11 mouse cellular contexts compared by ENCODE assay signal in genomic region chr5:67097106-67098050, GRCm38 (mm10). TPM values are rescaled to one million over a fixed set of nuclear protein-coding genes. Genes with fewer than 3 reads are reported as not detected.
DNase-seq lines count a peak whose midpoint lies in the region; ATAC-seq and TF ChIP-seq lines count a peak whose summit lies in the region.
"Had no signal": no experiment of that assay in that cellular context is flagged by ENCODE, and none has a peak within 500 bp of the region (broad histone marks: within the 10 kb centered on the region; RNA-seq: fewer than 3 reads in every experiment).

No protein-coding gene starts in this region.

- H3K27me3 ChIP-seq in heart, embryonic 12.5 days (replicated peaks): peaks cover 89% of the 10 kb centered on the region
- H3K27me3 ChIP-seq in hindbrain, postnatal 0 days (ENCODE audit: insufficient read depth, low read length): peaks cover 81% of the 10 kb centered on the region

- no peak overlapping the region for H3K27ac ChIP-seq in heart, embryonic 12.5 days (ENCODE audit: poor library complexity, severe bottlenecking)
- no peak overlapping the region for H3K27ac ChIP-seq in hindbrain, postnatal 0 days
- H3K27ac ChIP-seq: limb, embryonic 13.5 days had no signal

- ATAC-seq in heart, embryonic 12.5 days (ENCODE audit: insufficient number of reproducible peaks, low FRiP score): no peak
- no peak for ATAC-seq in hindbrain, postnatal 0 days

- H3K36me3 ChIP-seq in heart, embryonic 12.5 days: no peaks in the 10 kb centered on the region
- no peaks in the 10 kb centered on the region for H3K36me3 ChIP-seq in hindbrain, postnatal 0 days (ENCODE audit: insufficient read depth, low read length)
- H3K36me3 ChIP-seq: limb, embryonic 13.5 days had no signal

- no peak overlapping the region for H3K9ac ChIP-seq in heart, embryonic 12.5 days
- no peak overlapping the region for H3K9ac ChIP-seq in hindbrain, postnatal 0 days (replicated peaks; ENCODE audit: low read length)
- H3K9ac ChIP-seq: limb, embryonic 13.5 days had no signal

- no peak for TF ChIP-seq CTCF in hindbrain, postnatal 0 days (IDR thresholded peaks at IDR 0.05; ENCODE audit: low read depth)

- intact Hi-C loops in heart, postnatal 14 days (cut with DNase I): loop anchor here (2.0 kb wide), 1 partner anchor 131 kb away; no protein-coding TSS in a partner anchor

- H3K4me3 ChIP-seq in heart, embryonic 12.5 days: no peak overlapping the region
- H3K4me3 ChIP-seq in hindbrain, postnatal 0 days (ENCODE audit: low read length): peak overlapping the region; percentile 16

- 2% methylated on average over 41 of the region's 41 CpGs for WGBS in heart, embryonic 12.5 days
- under 1% methylated on average over 41 of the region's 41 CpGs for WGBS in hindbrain, postnatal 0 days

- no peaks in the 10 kb centered on the region for H3K9me3 ChIP-seq in heart, embryonic 12.5 days (replicated peaks)
- H3K9me3 ChIP-seq in hindbrain, postnatal 0 days (ENCODE audit: low read length): no peaks in the 10 kb centered on the region
- H3K9me3 ChIP-seq: limb, embryonic 13.5 days had no signal

- peaks cover 11% of the 10 kb centered on the region for H3K4me1 ChIP-seq in heart, embryonic 12.5 days (replicated peaks)
- no peaks in the 10 kb centered on the region for H3K4me1 ChIP-seq in hindbrain, postnatal 0 days (ENCODE audit: insufficient read depth, low read length)

- peak; percentile 2 to 7 for DNase-seq in heart, postnatal 14 days
- DNase-seq in testis, postnatal 14 days (ENCODE audit: low spot score): peak; percentile 15
- no peak for DNase-seq in testis, postnatal 10 days (ENCODE audit: low spot score)
- no peak for DNase-seq in hindbrain, postnatal 0 days (ENCODE audit: low spot score)
- no peak for DNase-seq in layer of hippocampus, adult 8-10 months (ENCODE audit: low spot score in 2 of 2)
- no peak for DNase-seq in adrenal gland, adult 18-20 months (ENCODE audit: low spot score in 2 of 2)
- DNase-seq in layer of hippocampus, adult 9-11 months: no peak
- DNase-seq: thymus, postnatal 36 days had no signal

- H3K4me2 ChIP-seq in heart, embryonic 12.5 days: no peak overlapping the region
- no peak overlapping the region for H3K4me2 ChIP-seq in hindbrain, postnatal 0 days (ENCODE audit: low read depth, low read length)

RNA-seq across cellular contexts. Expression of gene Phox2b, which starts 1.7 kb away (rescaled TPM):
- not detected for total RNA-seq in heart, postnatal 14 days (2021)
- 0.22 TPM in 1 of 2 replicates, not detected in the other for polyA plus RNA-seq in heart, embryonic 12.5 days (2016; fragmentation: Nextera tagmentation; extraction: Ambion mirVana)
- 11.3 and 17.3 TPM in 2 replicates for total RNA-seq in hindbrain, postnatal 0 days (2014; rRNA removed)
- polyA plus RNA-seq in hindbrain, postnatal 0 days (2015; fragmentation: Nextera tagmentation; extraction: Ambion mirVana): 15.3 and 15.8 TPM in 2 replicates
- total RNA-seq in layer of hippocampus, adult 8-10 months (2022): not detected
- 10 to 100 TPM; 15.6 to 17.2 TPM for total RNA-seq in adrenal gland, adult 18-20 months (2021)
- total RNA-seq: MEL had no signal

Comparison
In these comparisons a context has a peak if more than half of its experiments do, and no peak if none do; other contexts are left out.
1. DNase-seq: peak in heart, postnatal 14 days (2 of 2) and testis, postnatal 14 days (single experiment); none in testis, postnatal 10 days (single experiment), hindbrain, postnatal 0 days (single experiment), layer of hippocampus, adult 8-10 months (0 of 2), adrenal gland, adult 18-20 months (0 of 2) and layer of hippocampus, adult 9-11 months (single experiment).
2. RNA of gene Phox2b, which starts 1.7 kb away (total RNA-seq): 15.6 to 17.2 TPM in adrenal gland, adult 18-20 months and 11.3 to 17.3 TPM in hindbrain, postnatal 0 days; not detected in heart, postnatal 14 days and not detected in layer of hippocampus, adult 8-10 months; every median in the first group is over 10 times any median in the second.